Mouse (Mus musculus) neural tube, postnatal 0 days (tissue): Measurements from ENCODE around the gene Dab2ip. TPM values are rescaled to one million over a fixed set of nuclear protein-coding genes. Genes with fewer than 3 reads are reported as not detected.

Source experiments
- polyA plus RNA-seq: library from polyadenylated mRNA; unstranded; fragments of >200 nt; fragmentation: Nextera tagmentation; extraction: Ambion mirVana; gene quantifications from 2 replicates; pipeline ENCODE4 v1.2.1, GENCODE M21; 2015

Dab2ip gene
- 74.1 and 87.3 TPM in 2 replicates for polyA plus RNA-seq

GRCm38 (mm10) chr2:35557911-35558825 is at the start of gene Dab2ip:
Gene Dab2ip (plus strand): TSS chr2:35558266.

Other genes starting within 250 kb of the Dab2ip start
- gene Stom, start 221.3 kb upstream of the Dab2ip start, polyA plus RNA-seq: 24.4 and 25.3 TPM in 2 replicates
- not detected in 2 replicates for gene 4930568D16Rik, start 190.5 kb upstream of the Dab2ip start, polyA plus RNA-seq
- not detected in 2 replicates for gene 4930402F06Rik, start 161.1 kb upstream of the Dab2ip start, polyA plus RNA-seq
- 4.9 and 5.3 TPM in 2 replicates for gene Ggta1, start 95.0 kb upstream of the Dab2ip start, polyA plus RNA-seq